Mouse (Mus musculus) G1E (cell line): ENCODE results near the gene Tfpi.

ENCODE experiments used
- CTCF ChIP-seq: IDR thresholded peaks from 2 replicates; pipeline ENCODE4 v1.5.1; 2012; ENCODE audit warnings: low read depth, low read length, inconsistent platforms, mixed read lengths
- GATA1 ChIP-seq: IDR thresholded peaks from 2 replicates; pipeline ENCODE4 v1.6.1; 2012; ENCODE audit warnings: borderline replicate concordance, low read length, inconsistent platforms, mixed read lengths

- TF ChIP-seq CTCF (no peak), GATA1 (no peak)
Measured at GRCm38 (mm10) chr2:84511508-84511907, 34.9 kb upstream of the Tfpi start.
